Mouse (Mus musculus): Measurements from ENCODE around the gene Ephb1. TPM values are rescaled to one million over a fixed set of nuclear protein-coding genes. Genes with fewer than 3 reads are reported as not detected.

Ephb1 gene
- total RNA-seq, 2 experiments from 2014 or later: 31.5 to 36.0 TPM

GRCm38 (mm10) chr9:102192724-102193685 is 161.5 kb downstream of the Ephb1 start:
- no peak for DNase-seq (ENCODE audit: low spot score in 2 of 2)
- intact Hi-C loops (cut with DNase I): no loop called here

DNA sequence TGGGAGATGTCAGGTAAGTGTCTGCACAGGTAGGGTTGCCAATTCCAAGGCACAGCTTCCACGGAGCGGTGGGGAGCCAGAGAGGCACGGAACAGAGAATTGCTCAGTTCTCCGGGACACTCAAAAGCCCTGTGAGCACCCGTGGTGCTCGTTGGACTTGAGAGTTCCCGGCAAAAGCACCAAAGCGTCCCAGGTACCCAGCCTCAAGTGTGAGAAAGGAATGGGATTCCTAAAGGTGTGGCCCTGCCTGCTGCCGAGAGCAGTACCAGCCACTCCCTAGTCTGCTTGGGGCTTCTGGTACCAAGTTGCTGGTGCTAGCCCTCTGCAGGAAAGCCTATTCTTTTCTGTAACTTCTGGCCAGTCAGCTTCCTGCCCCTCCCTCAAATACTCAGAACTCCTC is 164.4 kb downstream of the Ephb1 start:
- DNase-seq (ENCODE audit: low spot score in 2 of 2): no peak
- intact Hi-C loops (cut with DNase I): no loop called here

DNA sequence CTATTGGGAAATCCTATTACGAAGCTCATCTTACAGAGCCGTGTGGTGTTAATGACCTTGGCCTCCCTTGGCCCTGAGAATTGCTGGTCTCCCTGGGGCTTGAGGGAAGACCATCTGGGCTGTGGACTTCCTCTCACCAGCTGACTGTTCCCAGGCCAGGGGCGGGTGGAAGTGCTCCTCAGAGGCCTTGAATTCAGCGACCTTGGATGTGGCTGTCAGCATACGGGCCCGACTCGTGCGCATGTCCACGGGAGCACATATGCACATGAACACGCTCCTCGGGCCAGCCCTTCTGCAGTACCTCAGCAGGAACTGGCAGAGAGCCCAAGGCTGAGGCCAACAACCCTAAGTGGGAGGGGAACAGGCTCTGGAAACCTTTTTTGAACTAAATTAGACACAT is 165.1 kb downstream of the Ephb1 start:
- DNase-seq (ENCODE audit: low spot score in 2 of 2): no peak
- intact Hi-C loops (cut with DNase I): no loop called here

DNA sequence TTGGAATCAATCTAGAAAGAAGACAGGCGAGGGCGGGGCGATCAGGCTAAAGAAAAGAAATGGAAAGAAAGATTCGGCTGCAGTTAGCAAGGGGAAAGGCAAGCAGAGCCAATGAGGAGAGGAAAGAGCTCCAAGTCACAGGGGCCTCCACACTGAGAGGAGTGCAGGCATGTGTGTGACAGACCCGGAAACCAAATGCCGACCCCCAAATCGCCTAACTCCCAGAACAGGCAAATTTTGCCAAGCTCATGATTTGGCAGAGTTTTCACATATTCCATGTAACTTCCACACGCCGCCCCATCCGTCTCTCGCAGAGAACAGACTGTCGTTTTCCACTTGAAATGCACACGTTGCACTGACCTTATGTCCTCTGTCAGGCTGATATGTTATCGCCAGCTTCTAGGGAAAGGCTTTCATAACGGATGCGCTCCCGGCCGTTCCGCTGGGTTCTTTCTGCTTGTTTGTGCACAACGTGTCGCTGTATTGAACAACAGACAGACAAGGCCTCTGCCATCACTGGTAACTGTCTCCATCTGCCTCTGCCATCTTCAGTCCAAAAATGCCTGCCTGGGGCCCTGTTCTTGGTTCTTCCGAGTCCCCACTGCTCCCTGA is 170.7 kb downstream of the Ephb1 start:
- intact Hi-C loops (cut with DNase I): no loop called here
- DNase-seq (ENCODE audit: low spot score in 2 of 2): peak in 1 of 2 experiments; percentile 8

DNA sequence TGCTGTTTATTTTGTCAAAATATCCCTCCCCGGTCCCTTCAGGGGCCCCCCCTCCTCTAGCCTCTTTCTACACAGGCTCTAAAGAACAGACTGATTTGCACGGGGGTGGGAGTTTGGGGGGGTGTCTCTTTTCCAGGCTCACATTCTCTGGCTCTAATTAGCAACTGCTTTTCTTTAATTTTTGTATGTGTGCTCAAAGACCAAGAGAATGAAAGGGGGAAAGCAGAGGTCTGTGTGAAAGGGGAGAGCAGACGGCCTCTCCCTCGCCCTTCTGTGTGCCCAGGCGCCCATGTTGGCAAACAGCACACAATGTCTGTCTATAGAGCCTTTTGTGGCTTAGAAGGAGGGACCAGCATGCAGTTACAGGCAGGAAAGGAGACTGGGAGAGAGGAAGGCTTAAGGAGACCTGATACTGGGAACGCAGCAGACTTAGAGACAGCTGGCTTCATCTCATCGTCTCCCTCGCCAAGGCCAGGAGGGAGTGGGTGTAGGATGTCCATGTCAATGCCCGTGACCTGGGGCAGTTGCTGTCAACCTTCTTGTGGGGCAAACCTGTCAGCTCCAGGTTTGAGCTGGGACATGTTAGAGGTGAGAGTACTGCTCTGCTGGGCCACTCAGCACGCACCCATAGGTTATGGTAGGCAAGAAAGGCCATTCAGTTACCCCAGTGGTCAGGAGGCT is 172.5 kb downstream of the Ephb1 start:
- peak in 1 of 2 experiments; percentile 14 for DNase-seq (ENCODE audit: low spot score in 2 of 2)
- intact Hi-C loops (cut with DNase I): no loop called here

DNA sequence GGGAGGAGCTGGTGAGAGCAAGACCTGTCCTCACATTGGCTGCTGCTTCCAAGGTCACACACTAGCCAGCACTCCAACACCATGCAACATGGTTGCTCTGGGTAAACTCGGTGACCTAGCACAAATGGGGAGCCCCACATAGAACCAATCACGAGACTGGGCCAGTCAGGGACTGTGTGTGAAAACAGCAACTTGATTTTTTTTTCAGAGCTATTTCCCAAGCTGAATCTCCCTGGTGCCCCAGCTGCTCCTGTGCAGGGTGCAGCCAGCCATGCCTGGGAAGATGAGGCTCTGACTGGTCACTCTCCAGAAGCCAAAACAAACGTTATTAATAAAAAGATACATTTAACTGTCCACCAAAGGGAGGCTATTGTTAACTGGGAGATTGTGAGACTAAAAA is 173.2 kb downstream of the Ephb1 start:
- DNase-seq (ENCODE audit: low spot score in 2 of 2): no peak
- intact Hi-C loops (cut with DNase I): no loop called here

DNA sequence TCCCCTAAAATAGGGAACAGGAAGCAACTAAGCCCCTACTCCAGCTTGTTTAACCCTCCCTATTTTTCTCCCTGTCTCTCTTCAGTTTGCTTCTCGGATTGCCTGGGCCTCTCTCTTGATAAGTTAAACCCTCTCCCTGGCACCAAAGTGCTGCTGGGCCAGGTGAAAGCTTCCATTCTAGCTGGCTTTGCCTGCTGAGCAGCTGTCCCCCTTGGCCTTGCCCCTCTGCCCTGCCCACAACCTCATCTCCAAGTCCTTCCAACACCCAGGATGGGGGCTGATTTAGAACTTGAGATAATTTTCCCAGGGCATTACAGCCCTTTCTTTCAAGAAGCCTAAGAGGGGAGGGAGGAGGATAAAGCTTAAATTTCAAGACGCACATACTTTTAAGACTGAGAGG is 174.0 kb downstream of the Ephb1 start:
- intact Hi-C loops (cut with DNase I): no loop called here
- no peak for DNase-seq (ENCODE audit: low spot score in 2 of 2)

- intact Hi-C loops (cut with DNase I): no loop called here
- no peak for DNase-seq (ENCODE audit: low spot score in 2 of 2)
Observed at GRCm38 (mm10) chr9:102180070-102180469, 174.4 kb downstream of the Ephb1 start.

DNA sequence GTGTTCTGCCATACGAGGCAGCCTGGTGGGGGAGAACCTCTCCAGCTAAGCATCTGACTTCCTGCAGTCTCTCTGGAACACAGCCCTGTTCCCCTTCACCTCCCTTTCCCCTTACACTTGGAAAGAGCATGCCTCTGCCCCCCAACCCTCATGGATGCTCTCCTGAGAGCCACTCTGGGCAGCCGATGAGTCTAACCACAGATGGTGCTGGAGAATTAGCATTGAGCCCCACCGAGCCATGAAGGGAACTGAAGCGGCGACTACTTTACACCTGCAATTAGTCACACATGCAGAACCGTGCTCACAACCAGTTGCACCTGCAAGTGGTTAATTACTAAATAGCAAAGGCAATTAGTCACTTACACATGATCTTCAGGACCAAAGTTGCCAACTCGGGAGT is 184.8 kb downstream of the Ephb1 start:
- DNase-seq (ENCODE audit: low spot score in 2 of 2): no peak
- intact Hi-C loops (cut with DNase I): no loop called here

DNA sequence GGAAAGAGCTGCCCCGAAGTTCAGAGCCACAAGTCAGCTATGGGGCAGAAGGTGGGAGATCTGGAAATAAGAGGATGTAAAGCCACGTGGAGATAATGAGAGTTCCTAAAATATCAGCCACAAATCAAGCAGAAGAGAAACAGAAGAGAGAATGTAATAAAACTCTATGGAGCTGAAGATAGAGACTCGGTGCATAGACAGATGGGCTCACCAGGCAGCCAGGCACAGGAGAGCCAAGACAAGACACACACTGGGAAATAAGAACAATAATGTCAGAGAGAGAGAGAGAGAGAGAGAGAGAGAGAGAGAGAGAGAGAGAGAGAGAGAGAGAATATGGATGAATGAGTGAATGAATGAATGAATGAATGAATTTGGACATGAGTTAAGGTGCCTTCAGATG is 198.6 kb downstream of the Ephb1 start:
- intact Hi-C loops (cut with DNase I): no loop called here
- DNase-seq (ENCODE audit: low spot score in 2 of 2): no peak

GRCm38 (mm10) chr9:102139181-102139580 is 215.3 kb downstream of the Ephb1 start:
- intact Hi-C loops (cut with DNase I): loop anchor here (2.0 kb wide), 1 partner anchor 216 kb away; the partner anchor contains the start of gene Ephb1
- DNase-seq (ENCODE audit: low spot score in 2 of 2): no peak

DNA sequence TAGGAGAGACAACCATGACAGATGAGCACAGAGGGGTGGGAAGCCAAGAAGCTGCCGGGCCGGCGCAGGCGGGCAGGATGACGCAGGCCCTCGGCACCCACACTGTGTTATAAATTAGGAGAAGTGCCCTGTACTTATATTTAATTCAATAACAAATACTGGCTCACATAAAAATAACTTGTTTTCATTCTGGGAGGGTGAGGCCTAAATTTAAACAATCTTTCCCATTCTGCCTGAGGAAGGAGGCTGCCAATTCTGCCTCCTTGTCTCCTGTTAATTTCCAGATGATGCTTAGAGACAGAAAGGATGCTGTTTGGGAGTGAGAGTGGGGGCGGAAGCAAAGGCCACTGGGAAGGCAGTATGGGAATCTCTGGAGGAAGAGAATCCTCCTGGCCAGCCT is 215.8 kb downstream of the Ephb1 start:
- intact Hi-C loops (cut with DNase I): loop anchor here (1.0 to 2.0 kb wide), 2 partner anchors 216 to 295 kb away; partner anchors contain the start of gene Ephb1
- peak; percentile 45 to 92 for DNase-seq (ENCODE audit: low spot score in 2 of 2)

- DNase-seq (ENCODE audit: low spot score in 2 of 2): peak; percentile 21 to 29
- intact Hi-C loops (cut with DNase I): loop anchor here (1.0 to 2.0 kb wide), 2 partner anchors 217 to 295 kb away; partner anchors contain the start of gene Ephb1
Observed at GRCm38 (mm10) chr9:102138187-102138586, 216.3 kb downstream of the Ephb1 start.

DNA sequence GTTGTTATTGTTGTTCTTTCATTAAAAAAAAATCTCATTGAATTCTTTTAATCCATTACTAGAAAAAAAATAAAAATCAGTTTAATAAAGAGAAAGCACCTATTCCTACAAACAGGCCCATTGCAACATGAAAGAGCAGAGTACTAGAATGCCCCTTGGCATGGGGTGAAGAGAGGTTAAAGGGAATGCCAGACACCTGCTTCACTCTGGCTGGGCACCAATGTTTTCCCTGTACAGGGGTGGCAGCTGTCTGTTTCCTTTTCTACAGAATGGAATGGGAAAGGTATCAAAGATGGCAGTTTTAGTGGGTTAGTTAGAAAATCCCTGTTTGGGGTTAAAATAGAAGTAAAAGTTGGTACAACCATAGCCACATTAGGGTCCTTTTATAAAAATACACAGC is 224.0 kb downstream of the Ephb1 start:
- DNase-seq (ENCODE audit: low spot score in 2 of 2): no peak
- intact Hi-C loops (cut with DNase I): no loop called here

DNA sequence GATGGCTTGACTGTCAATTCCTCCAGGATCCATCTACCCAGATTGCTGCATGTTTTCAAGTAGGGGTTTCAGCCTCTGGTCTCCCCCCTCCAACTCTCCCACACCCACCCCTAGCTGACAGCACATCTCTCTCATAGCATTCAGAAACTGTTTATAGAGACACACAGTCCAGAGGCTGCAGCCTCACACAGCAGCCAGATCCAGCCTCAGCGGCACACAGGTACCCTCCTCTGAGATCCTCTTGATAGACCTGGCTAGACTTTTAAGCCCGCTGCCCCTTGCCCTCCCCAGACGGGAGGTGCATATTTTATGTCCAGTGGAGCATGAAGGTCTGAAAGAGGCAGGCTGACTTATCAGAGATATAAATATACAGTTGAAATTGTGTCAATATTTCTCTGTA is 228.0 kb downstream of the Ephb1 start:
- intact Hi-C loops (cut with DNase I): no loop called here
- DNase-seq (ENCODE audit: low spot score in 2 of 2): no peak

- intact Hi-C loops (cut with DNase I): no loop called here
- no peak for DNase-seq (ENCODE audit: low spot score in 2 of 2)
Observed at GRCm38 (mm10) chr9:102122880-102123453, 231.5 kb downstream of the Ephb1 start.

DNA sequence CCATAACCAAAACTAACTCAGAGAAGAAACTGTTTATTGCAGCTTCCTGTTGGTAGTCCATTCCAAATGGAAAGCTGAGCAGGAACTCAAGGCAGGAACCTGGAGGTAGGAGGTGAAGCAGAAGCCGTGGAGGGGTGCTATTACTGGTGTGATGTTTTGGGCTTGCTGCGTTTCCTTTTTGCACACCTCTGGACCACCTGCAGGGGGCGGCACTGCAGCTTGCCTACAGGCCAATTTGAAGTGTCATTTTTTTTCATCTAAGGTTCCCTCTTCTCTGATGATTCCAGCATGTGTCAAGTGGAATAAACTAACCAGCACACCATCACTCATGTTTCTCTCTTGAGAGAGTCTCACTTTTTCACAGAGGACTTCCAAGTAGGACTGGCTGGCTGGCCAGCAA is 235.1 kb downstream of the Ephb1 start:
- intact Hi-C loops (cut with DNase I): no loop called here
- DNase-seq (ENCODE audit: low spot score in 2 of 2): no peak

- intact Hi-C loops (cut with DNase I): no loop called here
- DNase-seq (ENCODE audit: low spot score in 2 of 2): no peak
Observed at GRCm38 (mm10) chr9:102115326-102115725, 239.2 kb downstream of the Ephb1 start.

DNA sequence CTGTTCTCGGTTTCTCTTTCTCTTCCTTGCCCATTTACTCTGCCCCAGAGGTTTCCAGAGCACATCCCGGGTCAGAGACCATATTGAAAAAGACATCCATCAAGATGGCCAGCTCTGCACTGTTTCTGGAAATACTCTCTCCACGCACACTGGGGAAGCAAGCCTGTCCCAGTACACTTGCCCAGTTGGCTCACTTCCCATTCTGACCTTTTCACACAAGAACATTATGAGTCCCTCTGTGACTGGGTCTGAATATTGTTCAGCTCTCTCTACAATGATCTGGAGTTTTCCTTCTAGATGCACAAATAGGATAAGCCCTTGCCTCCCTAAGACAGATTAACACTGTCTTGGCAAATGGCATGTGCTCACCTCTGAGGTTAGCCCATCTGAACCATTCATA is 243.0 kb downstream of the Ephb1 start:
- intact Hi-C loops (cut with DNase I): no loop called here
- no peak for DNase-seq (ENCODE audit: low spot score in 2 of 2)

DNA sequence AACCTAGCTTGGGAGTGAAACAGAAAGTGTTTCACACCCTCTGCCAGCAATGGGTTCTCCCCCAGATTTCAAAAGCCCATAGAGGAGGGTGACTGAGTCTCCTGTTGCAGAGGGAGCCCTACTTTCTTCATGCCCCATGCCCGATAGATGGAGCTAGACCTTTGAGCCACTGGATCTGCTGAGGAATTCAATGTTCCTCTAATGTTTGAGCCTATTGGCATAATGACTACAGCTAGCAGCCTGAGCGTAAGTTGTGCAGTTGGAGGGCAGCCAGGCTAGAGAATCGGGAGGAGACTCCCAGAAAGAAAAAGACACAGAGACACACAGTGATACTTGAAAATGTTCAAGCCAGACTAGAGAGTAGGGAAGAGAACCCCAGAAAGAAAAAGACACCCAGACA is 246.5 kb downstream of the Ephb1 start:
- DNase-seq (ENCODE audit: low spot score in 2 of 2): peak in 1 of 2 experiments; percentile 56
- intact Hi-C loops (cut with DNase I): no loop called here
